Mouse (Mus musculus) stomach, postnatal 0 days (tissue): ENCODE measurements at regions not wholly inside any gene's neighbourhood (a gene's known extent, or its start where the extent isn't known, plus 50 kb on each side); places are given as distances from the start of the nearest gene placed in this dataset.

Source experiments
- CTCF ChIP-seq: IDR thresholded peaks from 2 replicates; pipeline ENCODE4 v1.5.1; 2016; ENCODE audit warnings: antibody characterized with exemption, low read depth, mild to moderate bottlenecking, moderate library complexity
- EP300 ChIP-seq: optimal IDR thresholded peaks from 2 replicates; pipeline ENCODE3; 2016; ENCODE audit warnings: antibody characterized with exemption

- no peak for TF ChIP-seq CTCF
- TF ChIP-seq EP300: no peak
Observed at GRCm38 (mm10) chr1:185749251-185749650, 294.6 kb downstream of the Slc30a10 start.
